Mouse (Mus musculus): ENCODE measurements around the gene Pik3c2g.

GRCm38 (mm10) chr6:139989597-139989996 lies 402.6 kb downstream of the Pik3c2g start:
- TF ChIP-seq CTCF (IDR thresholded peaks at IDR 0.05; ENCODE audit: extremely low read depth, insufficient read depth, insufficient read length, insufficient replicate concordance), result no peak
- no peak for TF ChIP-seq POLR2A (IDR thresholded peaks at IDR 0.05; ENCODE audit: low read depth, low read length)

Data from spleen, adult 2 months (tissue).